Mouse (Mus musculus): ENCODE results near the gene Elmod3. TPM values are rescaled to one million over a fixed set of nuclear protein-coding genes. Genes with fewer than 3 reads are reported as not detected.

Gene Elmod3
- polyA plus RNA-seq, 1 experiment, result 23.4 TPM

DNA sequence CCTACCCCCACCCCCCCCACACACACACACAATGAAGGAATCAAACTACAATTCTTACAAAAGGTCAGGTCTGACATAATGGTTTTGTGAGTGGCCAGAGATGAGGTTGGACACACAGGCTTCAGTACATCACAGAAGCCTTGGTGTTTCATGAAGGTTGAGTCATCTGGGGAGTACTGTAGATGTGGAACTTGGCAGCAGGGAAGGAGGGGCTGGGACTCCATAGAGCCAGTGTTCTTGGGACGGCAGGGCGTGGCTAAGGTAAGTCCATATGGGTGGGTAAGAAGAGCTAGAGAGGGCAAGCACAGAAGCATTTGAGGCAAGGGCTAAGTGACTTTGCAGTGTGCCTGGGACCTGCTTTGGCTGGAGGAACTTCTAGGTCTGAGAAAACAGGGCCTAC is 5.9 kb upstream of the Elmod3 start:
- Histone ChIP-seq H3K4me3 (ENCODE audit: control insufficient read depth, insufficient read depth, low read length) (no peak overlapping the region), H3K27me3 (ENCODE audit: control insufficient read depth, insufficient read depth, low read length) (no peaks in the 10 kb centered on the region), H3K27ac (ENCODE audit: control insufficient read depth, insufficient read depth, low read length) (no peak overlapping the region), H3K36me3 (ENCODE audit: control insufficient read depth, insufficient read depth, low read length) (peaks cover 31% of the 10 kb centered on the region), H3K4me1 (replicated peaks; ENCODE audit: control insufficient read depth, insufficient read depth, low read length) (no peaks in the 10 kb centered on the region)
- WGBS, result 94% methylated on average over 2 of the region's 2 CpGs
- TF ChIP-seq POLR2A (IDR thresholded peaks at IDR 0.05; ENCODE audit: control insufficient read depth, extremely low read depth, insufficient read depth, low read length, poor library complexity) (no peak), CTCF (IDR thresholded peaks at IDR 0.05; ENCODE audit: borderline replicate concordance, control insufficient read depth, extremely low read depth, insufficient read depth, low read length, poor library complexity) (no peak)
- no peak for DNase-seq

DNA sequence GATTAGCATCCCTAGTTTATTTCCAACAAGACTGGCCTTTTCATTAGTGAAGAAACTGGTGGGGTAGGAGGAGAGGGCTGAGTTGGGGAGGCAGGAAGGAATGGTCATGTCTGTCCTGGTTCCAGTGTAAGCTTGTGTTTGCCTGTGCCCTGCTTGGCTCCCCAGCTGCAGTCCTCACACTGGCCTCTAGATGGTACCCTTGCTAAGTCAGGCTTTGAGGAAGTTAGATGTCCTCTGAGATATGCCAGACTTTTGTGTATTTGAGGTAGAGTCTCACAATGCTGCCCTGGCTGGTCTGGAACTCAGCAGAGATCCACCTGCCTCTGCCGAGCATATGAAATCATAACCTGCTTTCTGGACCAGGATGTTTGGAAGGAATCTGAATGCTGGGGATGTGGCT is 3.5 kb upstream of the Elmod3 start:
- Histone ChIP-seq H3K4me1 (replicated peaks; ENCODE audit: control insufficient read depth, insufficient read depth, low read length) (peaks cover 13% of the 10 kb centered on the region), H3K36me3 (ENCODE audit: control insufficient read depth, insufficient read depth, low read length) (peaks cover 10% of the 10 kb centered on the region), H3K4me3 (ENCODE audit: control insufficient read depth, insufficient read depth, low read length) (no peak overlapping the region), H3K27me3 (ENCODE audit: control insufficient read depth, insufficient read depth, low read length) (no peaks in the 10 kb centered on the region), H3K27ac (ENCODE audit: control insufficient read depth, insufficient read depth, low read length) (no peak overlapping the region)
- WGBS, result 5% methylated on average over 1 of the region's 1 CpGs
- peak; percentile 90 for DNase-seq
- TF ChIP-seq POLR2A (IDR thresholded peaks at IDR 0.05; ENCODE audit: control insufficient read depth, extremely low read depth, insufficient read depth, low read length, poor library complexity), result no peak
- TF ChIP-seq CTCF (IDR thresholded peaks at IDR 0.05; ENCODE audit: borderline replicate concordance, control insufficient read depth, extremely low read depth, insufficient read depth, low read length, poor library complexity), result peak; percentile 29; the same call in 1 of the 2 replicates

DNA sequence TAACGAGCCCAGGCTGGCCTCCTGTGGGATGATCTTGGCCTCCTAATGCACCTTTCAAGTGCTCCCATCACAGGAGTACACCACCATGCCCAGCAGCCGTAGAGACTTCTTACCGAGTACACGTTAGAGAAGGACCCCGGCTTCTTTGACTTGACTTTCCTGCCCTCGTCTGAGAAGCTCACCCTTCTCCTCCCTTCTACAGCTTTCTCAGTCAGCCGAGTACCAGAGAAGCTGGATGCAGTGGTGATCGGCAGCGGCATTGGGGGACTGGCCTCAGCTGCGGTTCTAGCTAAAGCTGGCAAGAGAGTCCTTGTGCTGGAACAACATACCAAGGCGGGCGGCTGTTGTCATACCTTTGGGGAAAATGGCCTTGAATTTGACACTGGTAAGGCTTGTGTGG is 2.6 kb upstream of the Elmod3 start:
- no peak for TF ChIP-seq CTCF (IDR thresholded peaks at IDR 0.05; ENCODE audit: borderline replicate concordance, control insufficient read depth, extremely low read depth, insufficient read depth, low read length, poor library complexity)
- no peak for DNase-seq
- WGBS, result 95% methylated on average over 12 of the region's 12 CpGs
- Histone ChIP-seq H3K4me3 (ENCODE audit: control insufficient read depth, insufficient read depth, low read length) (no peak overlapping the region), H3K4me1 (replicated peaks; ENCODE audit: control insufficient read depth, insufficient read depth, low read length) (peaks cover 13% of the 10 kb centered on the region), H3K27ac (ENCODE audit: control insufficient read depth, insufficient read depth, low read length) (no peak overlapping the region), H3K27me3 (ENCODE audit: control insufficient read depth, insufficient read depth, low read length) (no peaks in the 10 kb centered on the region), H3K36me3 (ENCODE audit: control insufficient read depth, insufficient read depth, low read length) (peaks cover under 1% of the 10 kb centered on the region; the same call in 1 of the 2 replicates)

DNA sequence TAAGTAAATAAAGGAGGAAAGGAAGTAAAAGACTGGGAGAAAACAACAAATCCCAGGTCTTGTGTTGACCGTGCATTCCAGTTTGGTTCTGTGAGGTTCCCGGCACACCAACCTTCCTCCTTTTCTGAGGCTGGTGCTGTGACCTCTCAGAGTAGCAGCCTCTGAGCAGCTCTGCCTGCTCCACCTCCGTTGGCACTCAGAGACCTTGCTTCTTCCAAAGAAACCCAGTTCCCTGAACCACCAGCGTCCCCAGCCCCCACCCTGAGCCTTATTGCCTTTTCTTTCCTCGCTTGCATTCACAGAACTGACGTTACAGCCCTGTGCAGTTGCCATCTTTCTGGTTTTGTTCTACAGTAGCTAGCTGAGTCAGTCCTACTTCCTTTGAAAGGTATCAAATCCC is 2.0 kb upstream of the Elmod3 start:
- H3K27me3 ChIP-seq (ENCODE audit: control insufficient read depth, insufficient read depth, low read length), result no peaks in the 10 kb centered on the region
- WGBS, result 92% methylated on average over 6 of the region's 6 CpGs
- no peak overlapping the region for H3K4me3 ChIP-seq (ENCODE audit: control insufficient read depth, insufficient read depth, low read length)
- H3K27ac ChIP-seq (ENCODE audit: control insufficient read depth, insufficient read depth, low read length), result no peak overlapping the region
- TF ChIP-seq CTCF (IDR thresholded peaks at IDR 0.05; ENCODE audit: borderline replicate concordance, control insufficient read depth, extremely low read depth, insufficient read depth, low read length, poor library complexity), result no peak
- peaks cover 13% of the 10 kb centered on the region for H3K4me1 ChIP-seq (replicated peaks; ENCODE audit: control insufficient read depth, insufficient read depth, low read length)
- no peak for DNase-seq
- H3K36me3 ChIP-seq (ENCODE audit: control insufficient read depth, insufficient read depth, low read length), result no peaks in the 10 kb centered on the region; the same call in 1 of the 2 replicates

DNA sequence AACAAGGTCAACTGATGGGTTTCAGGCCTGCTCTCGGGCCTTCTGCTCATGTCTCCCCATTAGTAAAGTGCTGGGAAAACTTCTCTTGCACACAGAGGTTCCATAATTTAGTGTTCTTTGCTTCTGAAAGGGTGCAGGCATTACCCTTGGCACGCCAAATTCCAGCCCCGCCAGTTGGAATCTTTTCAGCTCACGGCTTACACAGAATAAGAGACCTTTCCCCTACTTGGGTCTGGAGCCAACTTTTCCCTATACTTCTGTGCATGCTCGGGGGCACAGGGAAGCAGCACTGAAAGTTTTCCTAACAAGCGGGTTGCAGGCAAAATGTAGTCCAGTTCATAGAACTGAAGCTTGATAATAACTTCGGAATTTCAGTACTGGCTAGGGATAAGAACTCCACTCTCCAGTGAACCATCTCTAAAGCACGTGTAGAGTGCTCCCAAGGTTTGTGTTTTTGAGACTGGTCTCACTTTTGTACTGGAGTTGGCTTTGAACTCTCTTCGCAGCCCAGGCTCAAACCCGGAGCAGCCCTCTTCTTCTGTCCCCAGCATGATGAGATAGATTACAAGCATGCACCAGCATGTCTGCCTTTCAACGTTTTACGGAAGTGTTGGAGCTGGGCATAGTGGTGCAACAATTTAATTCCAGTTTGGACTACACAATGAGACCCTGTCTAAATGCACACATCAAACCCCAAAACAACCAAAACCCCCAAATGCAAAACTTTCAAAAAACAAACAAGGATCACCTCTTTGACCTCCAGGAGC is 761 bp upstream of the Elmod3 start:
- no peak for TF ChIP-seq CTCF (IDR thresholded peaks at IDR 0.05; ENCODE audit: borderline replicate concordance, control insufficient read depth, extremely low read depth, insufficient read depth, low read length, poor library complexity)
- no peak for TF ChIP-seq POLR2A (IDR thresholded peaks at IDR 0.05; ENCODE audit: control insufficient read depth, extremely low read depth, insufficient read depth, low read length, poor library complexity)
- H3K4me1 ChIP-seq (replicated peaks; ENCODE audit: control insufficient read depth, insufficient read depth, low read length), result peaks cover 13% of the 10 kb centered on the region
- H3K27ac ChIP-seq (ENCODE audit: control insufficient read depth, insufficient read depth, low read length), result no peak overlapping the region
- peak overlapping the region; percentile 89 for H3K4me3 ChIP-seq (ENCODE audit: control insufficient read depth, insufficient read depth, low read length)
- H3K27me3 ChIP-seq (ENCODE audit: control insufficient read depth, insufficient read depth, low read length), result no peaks in the 10 kb centered on the region
- DNase-seq, result no peak
- 63% methylated on average over 12 of the region's 12 CpGs for WGBS
- H3K36me3 ChIP-seq (ENCODE audit: control insufficient read depth, insufficient read depth, low read length), result no peaks in the 10 kb centered on the region

DNA sequence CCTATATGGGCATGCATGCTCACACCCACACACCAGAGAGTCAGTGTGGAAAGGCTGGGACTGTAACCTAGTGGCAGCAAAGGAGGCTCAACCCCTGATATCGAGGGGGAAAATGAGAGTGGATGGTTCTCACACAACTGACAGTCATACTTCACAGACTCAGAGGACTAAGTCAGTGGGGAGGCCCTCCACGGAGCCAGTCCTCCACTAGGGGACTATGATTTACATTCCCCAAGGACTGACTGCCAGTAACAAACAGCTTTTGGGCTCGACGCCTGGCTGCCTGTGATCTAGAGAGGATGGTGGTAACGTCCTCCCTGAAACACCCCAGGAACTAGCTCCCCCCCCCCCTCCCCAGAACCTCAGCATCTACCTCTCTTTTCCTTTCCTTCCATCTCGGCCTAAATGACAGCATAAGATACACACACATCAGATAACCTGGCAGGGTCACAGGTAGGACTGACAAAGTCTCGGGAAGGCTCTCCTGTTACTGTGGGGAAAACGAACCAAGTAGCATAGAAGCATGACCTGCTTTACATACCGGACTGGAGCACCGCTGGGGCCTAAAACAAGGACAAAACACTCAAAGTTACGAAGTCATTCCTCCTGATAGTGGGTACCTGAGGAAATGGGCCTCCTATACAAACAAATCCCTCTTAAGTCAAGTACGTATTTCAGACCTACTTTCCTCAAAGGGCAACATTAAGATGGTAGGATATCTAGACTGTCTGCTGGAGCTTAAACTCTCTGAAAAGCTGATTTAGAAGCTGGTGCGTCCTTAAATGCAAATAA is 934 bp downstream of the Elmod3 start:
- no peaks in the 10 kb centered on the region for H3K27me3 ChIP-seq (ENCODE audit: control insufficient read depth, insufficient read depth, low read length)
- no peak overlapping the region for H3K4me3 ChIP-seq (ENCODE audit: control insufficient read depth, insufficient read depth, low read length)
- peaks cover 13% of the 10 kb centered on the region for H3K4me1 ChIP-seq (replicated peaks; ENCODE audit: control insufficient read depth, insufficient read depth, low read length)
- H3K36me3 ChIP-seq (ENCODE audit: control insufficient read depth, insufficient read depth, low read length), result no peaks in the 10 kb centered on the region
- peak overlapping the region; percentile 18; the same call in 1 of the 2 replicates for H3K27ac ChIP-seq (ENCODE audit: control insufficient read depth, insufficient read depth, low read length)
- TF ChIP-seq CTCF (IDR thresholded peaks at IDR 0.05; ENCODE audit: borderline replicate concordance, control insufficient read depth, extremely low read depth, insufficient read depth, low read length, poor library complexity) (no peak), POLR2A (IDR thresholded peaks at IDR 0.05; ENCODE audit: control insufficient read depth, extremely low read depth, insufficient read depth, low read length, poor library complexity) (no peak)
- 48% methylated on average over 13 of the region's 13 CpGs for WGBS
- DNase-seq, result no peak
